Mouse (Mus musculus): ENCODE data around the gene Hfm1. TPM values are rescaled to one million over a fixed set of nuclear protein-coding genes. Genes with fewer than 3 reads are reported as not detected.

Hfm1 gene
- polyA plus RNA-seq, 2 experiments = 0.06 to 0.09 TPM

- ATAC-seq (ENCODE audit: insufficient read depth) = no peak
- Histone ChIP-seq H3K4me3 (ENCODE audit: insufficient read depth in 1 of 2, low read depth in 2 of 2, low read length in 2 of 2) (no peak overlapping the region), H3K4me2 (ENCODE audit: low read depth) (no peak overlapping the region), H3K4me1 (replicated peaks; ENCODE audit: control insufficient read depth in 2 of 2, insufficient read depth in 2 of 2, low read length in 1 of 2) (no peaks in the 10 kb centered on the region), H3K36me3 (replicated peaks; ENCODE audit: control insufficient read depth, insufficient read depth, low read depth) (no peaks in the 10 kb centered on the region), H3K27me3 (ENCODE audit: control insufficient read depth, insufficient read depth, low read length) (no peaks in the 10 kb centered on the region), H3K9me3 (ENCODE audit: control insufficient read depth, low read length) (no peaks in the 10 kb centered on the region), H3K27ac (no peak overlapping the region), H3K9ac (replicated peaks) (no peak overlapping the region)
- TF ChIP-seq EP300 (IDR thresholded peaks at IDR 0.05; ENCODE audit: low read depth) = no peak
- TF ChIP-seq CTCF (IDR thresholded peaks at IDR 0.05; ENCODE audit: low read depth) = no peak
- 24% methylated on average over 5 of the region's 5 CpGs for WGBS (ENCODE audit: insufficient replicate concordance)
- no peak for DNase-seq (ENCODE audit: low read depth in 3 of 3, low spot score in 3 of 3)
Observed at GRCm38 (mm10) chr5:106891773-106892172, 34.3 kb downstream of the Hfm1 start.

GRCm38 (mm10) chr5:106887303-106888071 is 38.6 kb downstream of the Hfm1 start:
- WGBS (ENCODE audit: insufficient replicate concordance) = 48% methylated on average over 1 of the region's 1 CpGs
- Histone ChIP-seq H3K9me3 (ENCODE audit: control insufficient read depth, low read length) (no peaks in the 10 kb centered on the region), H3K27me3 (ENCODE audit: control insufficient read depth, insufficient read depth, low read length) (no peaks in the 10 kb centered on the region), H3K4me1 (replicated peaks; ENCODE audit: control insufficient read depth in 2 of 2, insufficient read depth in 2 of 2, low read length in 1 of 2) (no peaks in the 10 kb centered on the region), H3K9ac (replicated peaks) (no peak overlapping the region), H3K27ac (no peak overlapping the region), H3K4me3 (ENCODE audit: insufficient read depth in 1 of 2, low read depth in 2 of 2, low read length in 2 of 2) (no peak overlapping the region), H3K4me2 (ENCODE audit: low read depth) (no peak overlapping the region), H3K36me3 (replicated peaks; ENCODE audit: control insufficient read depth, insufficient read depth, low read depth) (no peaks in the 10 kb centered on the region)
- TF ChIP-seq EP300 (IDR thresholded peaks at IDR 0.05; ENCODE audit: low read depth) (no peak), CTCF (IDR thresholded peaks at IDR 0.05; ENCODE audit: low read depth) (no peak)
- no peak for DNase-seq (ENCODE audit: low read depth in 3 of 3, low spot score in 3 of 3)
- no peak for ATAC-seq (ENCODE audit: insufficient read depth)

GRCm38 (mm10) chr5:106885517-106885916 is 40.6 kb downstream of the Hfm1 start:
- no peaks in the 10 kb centered on the region for H3K36me3 ChIP-seq (replicated peaks; ENCODE audit: control insufficient read depth, insufficient read depth, low read depth)
- H3K4me2 ChIP-seq (ENCODE audit: low read depth) = no peak overlapping the region
- H3K9me3 ChIP-seq (ENCODE audit: control insufficient read depth, low read length) = no peaks in the 10 kb centered on the region
- no peak overlapping the region for H3K4me3 ChIP-seq (ENCODE audit: insufficient read depth in 1 of 2, low read depth in 2 of 2, low read length in 2 of 2)
- DNase-seq (ENCODE audit: low read depth in 3 of 3, low spot score in 3 of 3) = no peak
- H3K4me1 ChIP-seq (replicated peaks; ENCODE audit: control insufficient read depth in 2 of 2, insufficient read depth in 2 of 2, low read length in 1 of 2) = no peaks in the 10 kb centered on the region
- H3K27me3 ChIP-seq (ENCODE audit: control insufficient read depth, insufficient read depth, low read length) = no peaks in the 10 kb centered on the region
- no peak for ATAC-seq (ENCODE audit: insufficient read depth)
- H3K9ac ChIP-seq (replicated peaks) = no peak overlapping the region
- TF ChIP-seq CTCF (IDR thresholded peaks at IDR 0.05; ENCODE audit: low read depth) = no peak
- TF ChIP-seq EP300 (IDR thresholded peaks at IDR 0.05; ENCODE audit: low read depth) = no peak
- H3K27ac ChIP-seq = no peak overlapping the region
- 65% methylated on average over 4 of the region's 4 CpGs for WGBS (ENCODE audit: insufficient replicate concordance)

- Histone ChIP-seq H3K9ac (replicated peaks) (no peak overlapping the region), H3K4me3 (ENCODE audit: insufficient read depth in 1 of 2, low read depth in 2 of 2, low read length in 2 of 2) (no peak overlapping the region), H3K4me2 (ENCODE audit: low read depth) (no peak overlapping the region), H3K9me3 (ENCODE audit: control insufficient read depth, low read length) (no peaks in the 10 kb centered on the region), H3K36me3 (replicated peaks; ENCODE audit: control insufficient read depth, insufficient read depth, low read depth) (no peaks in the 10 kb centered on the region), H3K27me3 (ENCODE audit: control insufficient read depth, insufficient read depth, low read length) (no peaks in the 10 kb centered on the region), H3K27ac (no peak overlapping the region), H3K4me1 (replicated peaks; ENCODE audit: control insufficient read depth in 2 of 2, insufficient read depth in 2 of 2, low read length in 1 of 2) (no peaks in the 10 kb centered on the region)
- no peak for TF ChIP-seq EP300 (IDR thresholded peaks at IDR 0.05; ENCODE audit: low read depth)
- no peak for TF ChIP-seq CTCF (IDR thresholded peaks at IDR 0.05; ENCODE audit: low read depth)
- ATAC-seq (ENCODE audit: insufficient read depth) (no peak), DNase-seq (ENCODE audit: low read depth in 3 of 3, low spot score in 3 of 3) (no peak)
- 7% methylated on average over 1 of the region's 1 CpGs for WGBS (ENCODE audit: insufficient replicate concordance)
Observed at GRCm38 (mm10) chr5:106876438-106876837, 49.7 kb downstream of the Hfm1 start.

- H3K27me3 ChIP-seq (ENCODE audit: control insufficient read depth, insufficient read depth, low read length) = no peaks in the 10 kb centered on the region
- 20% methylated on average over 3 of the region's 3 CpGs for WGBS (ENCODE audit: insufficient replicate concordance)
- no peak for ATAC-seq (ENCODE audit: insufficient read depth)
Observed at GRCm38 (mm10) chr5:106860415-106860814, 65.7 kb downstream of the Hfm1 start.

More at GRCm38 (mm10) chr5:106860415-106860814, 65.7 kb downstream of the Hfm1 start:
- Histone ChIP-seq H3K4me1 (replicated peaks; ENCODE audit: control insufficient read depth in 2 of 2, insufficient read depth in 2 of 2, low read length in 1 of 2) (no peaks in the 10 kb centered on the region), H3K36me3 (replicated peaks; ENCODE audit: control insufficient read depth, insufficient read depth, low read depth) (no peaks in the 10 kb centered on the region), H3K4me3 (ENCODE audit: insufficient read depth in 1 of 2, low read depth in 2 of 2, low read length in 2 of 2) (no peak overlapping the region), H3K9me3 (ENCODE audit: control insufficient read depth, low read length) (no peaks in the 10 kb centered on the region), H3K9ac (replicated peaks) (no peak overlapping the region), H3K4me2 (ENCODE audit: low read depth) (no peak overlapping the region), H3K27ac (no peak overlapping the region)
- DNase-seq (ENCODE audit: low read depth in 3 of 3, low spot score in 3 of 3) = peak in 2 of 3 experiments; percentile 3 to 26
- no peak for TF ChIP-seq EP300 (IDR thresholded peaks at IDR 0.05; ENCODE audit: low read depth)
- peak; percentile 54 for TF ChIP-seq CTCF (IDR thresholded peaks at IDR 0.05; ENCODE audit: low read depth)

Measured in liver, embryonic 14.5 days (tissue).